Mouse (Mus musculus): ENCODE data around the gene Snd1. TPM values are rescaled to one million over a fixed set of nuclear protein-coding genes. Genes with fewer than 3 reads are reported as not detected.

Snd1 gene
- total and polyA plus RNA-seq, 3 experiments = 83.7 to 377 (median 210) TPM

DNA sequence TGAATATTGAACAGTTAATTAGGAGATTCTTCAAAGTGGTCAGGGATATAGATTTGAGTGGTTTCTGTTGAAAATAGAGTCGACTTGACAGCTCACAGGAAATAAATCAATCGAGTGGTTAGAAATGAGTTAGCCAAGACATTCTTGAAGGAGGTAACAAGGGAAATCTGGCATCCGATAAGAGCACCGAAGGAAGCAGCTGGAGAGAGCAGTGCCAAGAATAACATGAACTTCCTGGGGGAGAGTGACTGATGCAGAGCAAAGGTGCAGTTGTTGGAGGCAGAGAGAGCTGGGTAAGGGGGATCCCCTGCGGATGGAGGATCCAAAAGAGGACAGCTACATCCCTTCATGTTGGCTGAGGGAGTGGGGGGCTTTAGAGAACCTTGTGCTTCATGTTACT is 22.9 kb downstream of the Snd1 start:
- in situ Hi-C loops (cut with MboI; ENCODE audit: low pct_ligation_motif_present, low pct_unique_long_range_greater_than_20kb, low sequenced_read_pairs) (no loop called here), dilution Hi-C loops (cut with MboI; ENCODE audit: extremely low pct_ligation_motif_present, extremely low pct_unique_long_range_greater_than_20kb, low sequenced_read_pairs) (no loop called here)
- Histone ChIP-seq H3K4me1 (ENCODE audit: control insufficient read depth in 1 of 2, insufficient read depth in 2 of 2) (no peaks in the 10 kb centered on the region), H3K4me3 (replicated peaks in 1 of 3; ENCODE audit: low read depth in 2 of 3, low read length in 2 of 3, poor library complexity in 1 of 3) (no peak overlapping the region), H3K27ac (ENCODE audit: insufficient read depth, low read depth) (no peak overlapping the region), H3K79me2 (replicated peaks; ENCODE audit: control insufficient read depth, extremely low read depth, insufficient read depth, poor library complexity, severe bottlenecking) (peaks cover 55% of the 10 kb centered on the region), H3K9ac (ENCODE audit: insufficient read depth, low read depth) (no peak overlapping the region), H3K27me3 (replicated peaks) (no peaks in the 10 kb centered on the region), H3K4me2 (ENCODE audit: insufficient read depth, low read depth, poor library complexity, severe bottlenecking) (no peak overlapping the region), H3K36me3 (replicated peaks in 1 of 2; ENCODE audit: control insufficient read depth in 1 of 2, insufficient read depth in 1 of 2, low read length in 1 of 2) (peaks cover 6 to 47% of the 10 kb centered on the region in 2 experiments), H3K9me3 (replicated peaks; ENCODE audit: low read length) (no peaks in the 10 kb centered on the region)
- TF ChIP-seq ZC3H11A (IDR thresholded peaks at IDR 0.05; ENCODE audit: low read depth, low read length) (no peak), SIN3A (IDR thresholded peaks at IDR 0.05; ENCODE audit: low read length) (no peak), ZNF384 (IDR thresholded peaks at IDR 0.05; ENCODE audit: low read depth, low read length) (no peak), MXI1 (IDR thresholded peaks at IDR 0.05; ENCODE audit: low read depth, low read length) (no peak), CHD2 (IDR thresholded peaks at IDR 0.05; ENCODE audit: low read length) (no peak), POLR2A (IDR thresholded peaks at IDR 0.05; ENCODE audit: low read depth, low read length) (no peak), GABPA (IDR thresholded peaks at IDR 0.05; ENCODE audit: insufficient replicate concordance, low read depth, low read length) (no peak), PAX5 (IDR thresholded peaks at IDR 0.05; ENCODE audit: low read length) (no peak), JUN (IDR thresholded peaks at IDR 0.05; ENCODE audit: insufficient read depth, low read depth, low read length) (no peak)
- no peak for DNase-seq (ENCODE audit: extremely low read depth)

DNA sequence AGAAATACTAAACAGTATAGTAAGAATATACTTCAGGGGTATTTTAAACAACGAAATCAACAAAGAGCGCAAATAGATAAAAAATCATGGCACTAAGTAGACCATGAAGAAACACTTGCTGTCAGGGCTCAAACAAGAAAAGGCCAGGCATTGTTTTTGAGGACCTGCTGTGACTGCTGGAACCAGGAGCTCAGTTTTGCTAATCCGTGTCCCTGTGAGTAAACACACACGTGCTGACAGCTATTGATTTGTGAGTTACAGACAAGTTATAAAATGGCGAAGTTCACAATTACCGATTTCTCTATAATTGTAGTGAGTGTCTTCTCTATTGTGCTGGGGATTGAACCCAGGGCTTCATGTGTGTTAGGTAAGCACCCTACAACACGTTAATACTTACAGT is 27.6 kb downstream of the Snd1 start:
- Histone ChIP-seq H3K9me3 (replicated peaks; ENCODE audit: low read length) (no peaks in the 10 kb centered on the region), H3K4me1 (ENCODE audit: control insufficient read depth in 1 of 2, insufficient read depth in 2 of 2) (no peaks in the 10 kb centered on the region), H3K4me2 (ENCODE audit: insufficient read depth, low read depth, poor library complexity, severe bottlenecking) (no peak overlapping the region), H3K9ac (ENCODE audit: insufficient read depth, low read depth) (no peak overlapping the region), H3K36me3 (replicated peaks in 1 of 2; ENCODE audit: control insufficient read depth in 1 of 2, insufficient read depth in 1 of 2, low read length in 1 of 2) (peaks cover 11 to 77% of the 10 kb centered on the region in 2 experiments), H3K79me2 (replicated peaks; ENCODE audit: control insufficient read depth, extremely low read depth, insufficient read depth, poor library complexity, severe bottlenecking) (peaks cover 68% of the 10 kb centered on the region), H3K27me3 (replicated peaks) (no peaks in the 10 kb centered on the region), H3K27ac (ENCODE audit: insufficient read depth, low read depth) (no peak overlapping the region), H3K4me3 (replicated peaks in 1 of 3; ENCODE audit: low read depth in 2 of 3, low read length in 2 of 3, poor library complexity in 1 of 3) (no peak overlapping the region)
- DNase-seq (ENCODE audit: extremely low read depth) = no peak
- dilution Hi-C loops (cut with MboI; ENCODE audit: extremely low pct_ligation_motif_present, extremely low pct_unique_long_range_greater_than_20kb, low sequenced_read_pairs) = no loop called here
- no peak for TF ChIP-seq RCOR1 (conservative IDR thresholded peaks at IDR 0.05; ENCODE audit: low read depth, low read length)
- TF ChIP-seq SIN3A (IDR thresholded peaks at IDR 0.05; ENCODE audit: low read length) = no peak
- no peak for TF ChIP-seq MAFK (IDR thresholded peaks at IDR 0.05; ENCODE audit: insufficient replicate concordance, low read length)
- no peak for TF ChIP-seq ZKSCAN1 (IDR thresholded peaks at IDR 0.05; ENCODE audit: borderline replicate concordance, low read depth, low read length)
- TF ChIP-seq UBTF (IDR thresholded peaks at IDR 0.05; ENCODE audit: low read depth, low read length) = no peak
- TF ChIP-seq BHLHE40 (IDR thresholded peaks at IDR 0.05; ENCODE audit: low read depth, low read length) = no peak
- no peak for TF ChIP-seq POLR2A (IDR thresholded peaks at IDR 0.05; ENCODE audit: low read depth, low read length)
- TF ChIP-seq MXI1 (IDR thresholded peaks at IDR 0.05; ENCODE audit: low read depth, low read length) = no peak
- in situ Hi-C loops (cut with MboI; ENCODE audit: low pct_ligation_motif_present, low pct_unique_long_range_greater_than_20kb, low sequenced_read_pairs) = no loop called here

DNA sequence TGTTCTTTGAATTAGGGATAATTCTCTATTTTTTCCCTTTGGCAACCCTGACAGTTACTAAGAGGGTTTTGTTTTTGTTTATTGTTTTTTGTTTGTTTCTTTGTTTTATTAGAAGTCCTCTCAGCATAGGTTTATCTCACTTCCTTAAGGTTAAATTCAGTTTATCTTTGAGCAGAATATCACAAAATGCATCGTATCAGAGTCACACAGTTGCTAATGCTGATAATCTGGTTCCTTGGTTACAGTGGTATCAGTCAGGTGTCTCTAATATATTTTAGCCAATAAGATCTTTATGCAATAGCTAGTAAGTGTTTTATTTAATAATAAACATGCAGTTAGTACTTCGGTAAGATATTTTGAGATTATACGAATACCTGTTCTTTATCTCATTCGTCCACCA is 28.2 kb downstream of the Snd1 start:
- Histone ChIP-seq H3K4me3 (replicated peaks in 1 of 3; ENCODE audit: low read depth in 2 of 3, low read length in 2 of 3, poor library complexity in 1 of 3) (no peak overlapping the region), H3K4me2 (ENCODE audit: insufficient read depth, low read depth, poor library complexity, severe bottlenecking) (no peak overlapping the region), H3K27me3 (replicated peaks) (no peaks in the 10 kb centered on the region), H3K4me1 (ENCODE audit: control insufficient read depth in 1 of 2, insufficient read depth in 2 of 2) (no peaks in the 10 kb centered on the region), H3K27ac (ENCODE audit: insufficient read depth, low read depth) (no peak overlapping the region), H3K79me2 (replicated peaks; ENCODE audit: control insufficient read depth, extremely low read depth, insufficient read depth, poor library complexity, severe bottlenecking) (peaks cover 74% of the 10 kb centered on the region), H3K9me3 (replicated peaks; ENCODE audit: low read length) (no peaks in the 10 kb centered on the region), H3K9ac (ENCODE audit: insufficient read depth, low read depth) (no peak overlapping the region), H3K36me3 (replicated peaks in 1 of 2; ENCODE audit: control insufficient read depth in 1 of 2, insufficient read depth in 1 of 2, low read length in 1 of 2) (peaks cover 11 to 78% of the 10 kb centered on the region in 2 experiments)
- no peak for TF ChIP-seq CHD2 (IDR thresholded peaks at IDR 0.05; ENCODE audit: low read length)
- no peak for TF ChIP-seq GABPA (IDR thresholded peaks at IDR 0.05; ENCODE audit: insufficient replicate concordance, low read depth, low read length)
- no peak for TF ChIP-seq ZNF384 (IDR thresholded peaks at IDR 0.05; ENCODE audit: low read depth, low read length)
- no peak for TF ChIP-seq MAZ (IDR thresholded peaks at IDR 0.05; ENCODE audit: low read depth, low read length)
- TF ChIP-seq SIN3A (IDR thresholded peaks at IDR 0.05; ENCODE audit: low read length) = no peak
- TF ChIP-seq MXI1 (IDR thresholded peaks at IDR 0.05; ENCODE audit: low read depth, low read length) = no peak
- TF ChIP-seq USF1 (IDR thresholded peaks at IDR 0.05; ENCODE audit: low read depth, low read length) = no peak
- TF ChIP-seq ZKSCAN1 (IDR thresholded peaks at IDR 0.05; ENCODE audit: borderline replicate concordance, low read depth, low read length) = no peak
- no peak for TF ChIP-seq POLR2A (IDR thresholded peaks at IDR 0.05; ENCODE audit: low read depth, low read length)
- TF ChIP-seq SMC3 (IDR thresholded peaks at IDR 0.05; ENCODE audit: low read depth, low read length) = no peak
- TF ChIP-seq KAT2A (IDR thresholded peaks at IDR 0.05; ENCODE audit: insufficient replicate concordance, low read length) = no peak
- no peak for TF ChIP-seq ZC3H11A (IDR thresholded peaks at IDR 0.05; ENCODE audit: low read depth, low read length)
- TF ChIP-seq ELF1 (IDR thresholded peaks at IDR 0.05; ENCODE audit: low read depth, low read length) = no peak
- no peak for TF ChIP-seq POLR2AphosphoS2 (IDR thresholded peaks at IDR 0.05; ENCODE audit: low read depth, low read length)
- TF ChIP-seq RCOR1 (conservative IDR thresholded peaks at IDR 0.05; ENCODE audit: low read depth, low read length) = no peak
- no peak for TF ChIP-seq MAFK (IDR thresholded peaks at IDR 0.05; ENCODE audit: insufficient replicate concordance, low read length)
- no peak for TF ChIP-seq MYC (IDR thresholded peaks at IDR 0.05; ENCODE audit: low read depth, low read length)
- no peak for TF ChIP-seq E2F4 (IDR thresholded peaks at IDR 0.05; ENCODE audit: insufficient replicate concordance, low read depth, low read length)
- no peak for TF ChIP-seq NRF1 (IDR thresholded peaks at IDR 0.05; ENCODE audit: low read depth, low read length)
- in situ Hi-C loops (cut with MboI; ENCODE audit: low pct_ligation_motif_present, low pct_unique_long_range_greater_than_20kb, low sequenced_read_pairs) = no loop called here
- no peak for DNase-seq (ENCODE audit: extremely low read depth)
- dilution Hi-C loops (cut with MboI; ENCODE audit: extremely low pct_ligation_motif_present, extremely low pct_unique_long_range_greater_than_20kb, low sequenced_read_pairs) = no loop called here
